Mouse (Mus musculus) kidney, postnatal 25 days (tissue): ENCODE data around the gene Hdac6.

Experiments used
- DNase-seq, 2 experiments: peaks; one replicate each; pipeline ENCODE4 v3.0.0; 2021; ENCODE audit warnings: mixed read lengths in 2 of 2

Hdac6 gene

GRCm38 (mm10) chrX:7947108-7947899 lies at the start of gene Hdac6:
TSS of gene Hdac6 (minus strand) at chrX:7947889.
- peak; percentile 23 to 49 for DNase-seq

DNA sequence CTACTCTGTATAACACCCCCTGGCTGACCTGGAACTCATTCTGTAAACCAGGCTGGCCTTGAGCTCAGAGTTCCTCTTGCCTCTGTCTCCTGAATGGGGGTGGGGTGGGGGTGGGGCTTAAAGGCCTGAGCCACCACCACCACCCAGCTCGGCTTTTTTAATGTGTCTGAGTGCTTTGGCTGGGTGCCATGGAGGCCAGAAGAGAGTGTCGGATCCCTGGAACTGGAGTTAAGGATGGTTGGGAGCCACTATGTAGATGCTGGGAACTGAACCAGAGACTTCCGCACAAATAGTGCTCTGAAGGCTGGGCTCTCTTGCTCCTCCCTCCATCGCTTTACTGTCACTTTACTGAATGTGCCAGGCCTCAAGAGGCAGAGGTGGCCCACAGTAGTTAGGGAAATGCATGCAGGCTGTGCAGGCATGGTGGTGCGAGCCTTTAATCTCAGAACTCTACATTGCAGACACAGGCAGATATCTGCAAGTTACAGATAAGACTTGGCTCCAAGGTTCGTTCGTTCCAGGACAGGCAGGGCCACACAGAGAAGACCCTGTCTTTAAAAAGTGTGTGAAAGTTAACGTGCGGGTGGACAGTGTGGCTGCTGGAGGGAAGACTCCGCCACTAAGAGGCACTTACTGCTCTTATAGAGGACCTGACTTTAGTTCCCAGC lies 45.5 kb upstream of the Hdac6 start:
- DNase-seq = peak; percentile 45 to 64

GRCm38 (mm10) chrX:7992379-7993067 lies 44.8 kb upstream of the Hdac6 start:
- peak; percentile 45 to 73 for DNase-seq

- peak; percentile 12 to 56 for DNase-seq
Measured at GRCm38 (mm10) chrX:7981368-7981767, 33.7 kb upstream of the Hdac6 start.

DNA sequence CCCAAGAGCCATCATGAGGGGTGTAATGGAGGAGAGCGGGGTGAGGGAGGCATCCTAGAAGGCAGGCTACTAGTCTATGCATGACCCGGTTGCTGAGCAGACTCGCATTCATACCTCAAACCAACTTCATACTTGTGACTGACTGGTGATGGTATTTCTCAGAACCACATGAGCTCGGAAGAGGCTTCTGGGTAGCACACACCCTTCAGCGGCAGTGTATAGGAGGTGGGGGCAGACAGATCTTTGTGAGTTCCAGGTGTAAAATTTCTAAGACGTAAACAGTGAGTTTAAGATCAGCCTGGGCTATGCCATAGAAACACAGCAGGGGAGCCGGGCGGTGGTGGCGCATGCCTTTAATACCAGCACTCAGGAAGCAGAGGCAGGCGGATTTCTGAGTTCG lies 30.2 kb upstream of the Hdac6 start, which contains the start of gene Gata1:
Gata1 (minus strand) TSS at position 180 of the 400 bp plus-strand sequence.
- DNase-seq = no peak

- no peak for DNase-seq
Measured at GRCm38 (mm10) chrX:7971292-7971691, 23.6 kb upstream of the Hdac6 start.

GRCm38 (mm10) chrX:7968899-7969298 lies 21.2 kb upstream of the Hdac6 start:
- DNase-seq = no peak

DNA sequence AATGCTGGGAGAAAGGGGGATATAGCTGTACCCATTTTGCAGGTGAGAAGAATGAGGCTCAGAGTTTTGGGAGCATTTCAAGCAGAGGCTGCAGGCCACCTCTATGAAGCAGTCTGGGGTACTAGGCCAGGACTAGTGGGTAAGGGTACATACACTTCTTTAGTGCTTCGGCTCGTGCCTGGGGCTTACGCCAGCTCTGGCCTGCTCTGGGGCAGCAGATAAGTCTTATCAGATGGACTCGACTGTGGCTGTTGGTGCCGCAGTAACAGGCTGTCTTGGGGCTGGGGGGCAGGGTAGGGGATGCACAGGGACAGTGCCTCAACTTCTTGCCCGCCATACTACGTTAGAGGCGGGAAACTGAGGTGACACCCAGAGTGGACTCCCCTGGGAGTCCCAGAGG lies 20.5 kb upstream of the Hdac6 start:
- no peak for DNase-seq

GRCm38 (mm10) chrX:7967596-7968201 lies 20.0 kb upstream of the Hdac6 start:
- DNase-seq = no peak

- DNase-seq = no peak
Measured at GRCm38 (mm10) chrX:7966161-7966560, 18.5 kb upstream of the Hdac6 start.

GRCm38 (mm10) chrX:7963829-7964626 lies 16.3 kb upstream of the Hdac6 start:
- no peak for DNase-seq

DNA sequence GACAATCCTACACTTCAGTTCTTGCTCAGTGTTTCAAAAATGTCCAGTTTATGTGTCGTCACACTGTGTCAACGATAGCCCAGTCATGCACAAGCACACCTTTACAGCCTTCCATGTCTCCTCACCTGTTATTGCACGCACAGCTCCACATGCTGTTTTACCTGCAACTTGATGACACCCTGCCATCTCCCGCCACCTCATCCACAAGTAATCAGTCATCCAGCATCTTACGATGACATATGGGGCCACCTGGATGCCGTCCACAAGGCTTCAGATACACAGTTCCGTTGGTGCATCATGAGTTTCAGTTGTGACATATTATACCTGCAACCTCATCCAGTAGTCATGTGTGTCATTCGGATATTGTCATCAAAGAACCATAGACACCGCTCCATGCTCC lies 11.2 kb upstream of the Hdac6 start:
- DNase-seq = no peak

- DNase-seq = no peak
Measured at GRCm38 (mm10) chrX:7950091-7950490, 2.4 kb upstream of the Hdac6 start.

DNA sequence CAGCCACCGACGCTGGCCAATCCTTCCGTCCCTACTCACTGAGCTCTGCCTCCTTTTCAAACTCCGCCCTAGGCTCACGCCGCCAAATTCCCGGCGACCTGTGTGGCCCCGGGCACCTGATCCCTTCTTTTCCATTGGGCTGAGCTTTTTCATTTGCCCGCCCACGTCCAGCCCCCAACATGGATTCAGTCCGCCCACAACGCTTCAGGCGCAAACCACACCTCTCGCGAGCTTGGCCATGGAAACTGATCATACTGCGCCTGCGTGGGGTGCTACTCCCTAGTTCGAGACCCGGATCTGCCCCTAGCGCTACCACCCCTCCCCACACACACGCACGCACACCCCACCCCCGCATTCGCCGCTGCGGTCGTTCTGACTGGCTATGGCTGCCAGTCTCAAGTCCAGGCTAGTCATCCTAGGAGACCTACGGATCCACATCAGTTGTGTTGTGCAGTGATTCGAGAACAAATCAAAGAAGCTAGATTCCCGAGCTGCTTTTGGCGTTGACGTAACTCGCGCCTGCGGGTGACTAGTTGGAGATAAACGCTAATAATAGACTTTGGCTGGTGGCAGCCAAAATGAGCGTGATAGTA lies 307 bp upstream of the Hdac6 start:
- DNase-seq = peak; percentile 93 to 97

GRCm38 (mm10) chrX:7945618-7946017 lies 2.1 kb downstream of the Hdac6 start:
- DNase-seq = peak; percentile 24 to 62

DNA sequence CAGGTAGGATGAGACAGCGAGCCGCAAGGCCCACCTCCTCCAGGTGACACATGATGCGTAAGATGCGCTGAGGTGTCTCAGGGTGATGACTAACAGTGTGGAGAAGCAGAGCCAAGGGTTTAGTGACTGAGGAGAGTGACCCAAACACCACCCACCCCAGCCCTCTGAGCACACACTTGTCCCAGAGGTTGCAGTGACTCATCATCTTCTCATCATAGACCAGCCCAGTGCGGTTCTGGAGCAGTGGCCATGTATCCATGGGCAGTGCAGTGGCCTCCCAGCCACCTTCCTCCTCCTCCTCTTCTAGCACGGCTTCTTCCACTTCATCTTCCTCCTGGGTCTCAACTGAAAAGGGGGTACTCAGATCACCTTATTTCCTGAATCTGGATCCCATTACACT lies 10.0 kb downstream of the Hdac6 start:
- no peak for DNase-seq

DNA sequence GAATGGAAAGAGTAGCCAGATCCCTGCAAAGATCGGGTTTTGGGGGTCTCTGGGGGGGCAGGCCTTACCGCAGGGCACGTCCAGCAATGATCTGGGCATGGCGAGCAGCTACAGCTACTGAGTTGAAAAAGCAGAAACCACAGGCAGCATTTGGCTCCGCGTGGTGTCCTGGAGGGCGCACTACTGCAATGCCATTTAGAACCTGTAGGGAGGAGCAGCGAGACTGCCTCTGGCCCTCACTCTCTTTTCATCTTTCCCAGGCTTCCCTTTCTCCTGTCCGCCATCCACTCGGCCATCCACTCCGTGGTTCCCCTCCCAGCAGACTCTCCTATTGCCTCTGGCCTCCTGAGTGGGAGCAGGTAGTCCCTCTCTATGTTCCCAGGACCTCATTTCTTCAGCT lies 10.8 kb downstream of the Hdac6 start:
- no peak for DNase-seq

DNA sequence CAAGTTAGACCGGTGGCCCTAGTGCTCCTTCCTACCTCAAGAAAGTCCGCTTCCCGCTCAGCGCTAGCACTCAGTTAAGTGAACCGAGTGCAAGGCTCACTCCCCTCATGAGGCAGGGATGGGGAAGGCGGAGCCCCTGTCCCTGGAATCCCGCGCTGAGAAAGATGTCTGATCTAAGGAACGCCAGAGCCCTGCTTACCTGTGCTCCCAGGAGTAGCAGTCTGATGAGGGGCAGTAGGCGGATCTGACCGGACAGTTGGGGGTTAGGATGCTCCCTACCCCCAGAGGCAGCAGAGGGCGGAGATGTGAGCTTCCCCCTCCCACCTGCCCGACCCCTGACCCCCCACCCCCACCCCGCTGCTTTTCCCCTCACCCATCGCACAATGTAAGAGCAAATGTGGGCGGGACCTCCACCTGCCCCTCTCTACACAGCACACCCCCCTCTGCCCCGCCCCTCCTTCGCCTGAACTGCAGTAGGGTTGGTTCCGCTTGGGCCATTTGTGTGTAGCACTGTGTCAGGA lies 19.4 kb downstream of the Hdac6 start, which contains the start of gene Eras:
Eras (minus strand) TSS at position 338 of the 521 bp plus-strand sequence.
- no peak for DNase-seq

DNA sequence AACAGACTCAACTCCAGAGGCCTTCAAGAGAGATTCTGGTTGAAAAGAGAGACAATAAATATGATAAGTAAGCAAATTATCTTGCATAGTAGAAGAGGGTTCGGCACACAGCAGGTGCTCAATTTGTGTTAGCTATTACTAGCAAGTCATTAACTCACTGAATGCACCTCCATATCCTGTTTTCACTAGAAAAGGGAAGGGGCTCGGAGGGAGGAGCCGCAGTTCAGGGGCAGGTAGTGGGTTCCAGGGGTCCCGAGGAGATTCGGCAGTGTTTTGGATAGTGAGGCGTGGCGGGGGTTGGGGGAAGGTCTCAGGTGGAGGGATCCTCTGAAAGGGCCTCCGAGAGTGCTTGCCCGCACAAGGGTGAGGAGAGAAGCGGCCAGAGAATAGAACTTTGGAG lies 20.6 kb downstream of the Hdac6 start:
- DNase-seq = peak in 1 of 2 experiments; percentile 21

- DNase-seq = peak in 1 of 2 experiments; percentile 14
Measured at GRCm38 (mm10) chrX:7926266-7926665, 21.4 kb downstream of the Hdac6 start.

DNA sequence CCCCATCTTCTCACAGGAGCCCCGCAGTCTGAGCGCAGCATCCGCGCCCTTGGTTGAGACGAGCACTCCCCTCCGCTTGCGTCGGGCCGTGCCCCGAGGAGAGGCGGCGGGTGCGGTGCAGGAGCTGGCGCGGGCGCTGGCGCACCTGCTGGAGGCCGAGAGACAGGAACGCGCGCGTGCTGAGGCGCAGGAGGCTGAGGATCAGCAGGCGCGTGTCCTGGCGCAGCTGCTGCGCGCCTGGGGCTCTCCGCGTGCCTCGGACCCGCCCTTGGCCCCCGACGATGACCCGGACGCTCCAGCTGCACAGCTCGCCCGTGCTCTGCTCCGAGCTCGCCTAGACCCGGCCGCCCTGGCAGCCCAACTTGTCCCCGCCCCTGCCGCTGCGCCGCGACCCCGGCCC lies 25.7 kb downstream of the Hdac6 start:
- no peak for DNase-seq
